Mouse (Mus musculus) limb, embryonic 14.5 days (tissue): ENCODE results near the gene Erbb3. TPM values are rescaled to one million over a fixed set of nuclear protein-coding genes. Genes with fewer than 3 reads are reported as not detected.
"Not testable (repeated sequence)": the region's sequence is repeated elsewhere in the genome, so short reads cannot be mapped to it uniquely, and the experiment has no call there.

Experiments
- ATAC-seq: fragments of 200-750 bp; cut with Nextera tagmentation; 2 replicates; pipeline ENCODE4 v1.8.0; 2017; ENCODE audit warnings: low read depth, moderate number of reproducible peaks, moderate TSS enrichment; ENCODE audit not compliant: low FRiP score
- DNase-seq: peaks from one replicate; pipeline ENCODE4 v3.0.0-alpha.2; 2015; ENCODE audit warnings: low spot score
- H3K27ac ChIP-seq: fragments of 300-500 bp; sonication (generic); replicated peaks from 2 replicates; pipeline ENCODE4 v1.5.1; 2014; ENCODE audit warnings: low read depth, mild to moderate bottlenecking, low read length, moderate library complexity, mixed read lengths
- H3K27me3 ChIP-seq: fragments of 300-500 bp; sonication (generic); 2 replicates; pipeline ENCODE4 v1.6.1; 2014; ENCODE audit warnings: low read length, mixed read lengths; ENCODE audit not compliant: control insufficient read depth, insufficient read depth
- H3K36me3 ChIP-seq: fragments of 300-500 bp; sonication (generic); 2 replicates; pipeline ENCODE4 v1.6.1; 2014; ENCODE audit warnings: mild to moderate bottlenecking, low read length, moderate library complexity, mixed read lengths; ENCODE audit not compliant: control insufficient read depth, insufficient read depth
- H3K4me1 ChIP-seq: fragments of 300-500 bp; sonication (generic); 2 replicates; pipeline ENCODE4 v1.6.1; 2014; ENCODE audit warnings: antibody characterized with exemption, low read length, mixed read lengths; ENCODE audit not compliant: control insufficient read depth, insufficient read depth
- H3K4me2 ChIP-seq: fragments of 300-500 bp; sonication (generic); replicated peaks from 2 replicates; pipeline ENCODE4 v1.6.1; 2014; ENCODE audit warnings: low read depth, mild to moderate bottlenecking, low read length, moderate library complexity; ENCODE audit not compliant: severe bottlenecking
- H3K4me3 ChIP-seq: fragments of 300-500 bp; sonication (generic); replicated peaks from 2 replicates; pipeline ENCODE4 v1.5.1; 2014; ENCODE audit warnings: low read length
- H3K9ac ChIP-seq: fragments of 300-500 bp; sonication (generic); 2 replicates; pipeline ENCODE4 v1.6.1; 2014; ENCODE audit warnings: mild to moderate bottlenecking, low read depth, low read length, moderate library complexity; ENCODE audit not compliant: severe bottlenecking
- H3K9me3 ChIP-seq: fragments of 300-500 bp; sonication (generic); 2 replicates; pipeline ENCODE4 v1.6.1; 2016; ENCODE audit warnings: low read length; ENCODE audit not compliant: control insufficient read depth
- POLR2A ChIP-seq: fragments of 200-500 bp; IDR thresholded peaks from 2 replicates; pipeline ENCODE4 v1.8.0; 2012; ENCODE audit warnings: inconsistent platforms, mild to moderate bottlenecking, moderate library complexity, borderline replicate concordance; ENCODE audit not compliant: insufficient read depth, insufficient read length; ENCODE audit errors: extremely low read depth
- WGBS: fragments of 180-500 bp; shearing (Covaris S2); extraction: QIAGEN DNeasy Blood & Tissue Kit; methylation state at CpG from one replicate; pipeline ENCODE4 v1.1.7; 2014; 5-methylcytosine and 5-hydroxymethylcytosine counted together
- polyA plus RNA-seq, 2 experiments: library from polyadenylated mRNA; depleted of rRNA in 1 of 2; stranded (reverse) in 1 of 2; unstranded in 1 of 2; fragments of >200 nt; fragmentation: Nextera tagmentation in 1 of 2; extraction: Ambion mirVana in 1 of 2; gene quantifications; 2 replicates each; pipeline versions ENCODE4 v1.2.1 to v1.2.3; 2012 to 2014

Gene Erbb3
- polyA plus RNA-seq, 2 experiments, result 18.2 to 21.1 TPM

- 81% methylated on average over 4 of the region's 4 CpGs for WGBS
- Histone ChIP-seq H3K27me3 (no peaks in the 10 kb centered on the region), H3K9me3 (no peaks in the 10 kb centered on the region), H3K36me3 (peaks cover 26% of the 10 kb centered on the region), H3K9ac (no peak overlapping the region), H3K27ac (no peak overlapping the region), H3K4me2 (no peak overlapping the region), H3K4me1 (0 out of 2 replicates have a peak, but pooled peaks cover 5% of the 10 kb centered on the region), H3K4me3 (no peak overlapping the region)
- ATAC-seq (no peak), DNase-seq (no peak)
- no peak for TF ChIP-seq POLR2A
Observed at GRCm38 (mm10) chr10:128622702-128623101, 33.2 kb upstream of the Erbb3 start.

GRCm38 (mm10) chr10:128621986-128622520 is 32.6 kb upstream of the Erbb3 start:
- Histone ChIP-seq H3K36me3 (peaks cover 26% of the 10 kb centered on the region), H3K27ac (no peak overlapping the region), H3K9ac (no peak overlapping the region), H3K27me3 (no peaks in the 10 kb centered on the region), H3K9me3 (no peaks in the 10 kb centered on the region), H3K4me3 (no peak overlapping the region), H3K4me2 (no peak overlapping the region), H3K4me1 (0 out of 2 replicates have a peak, but pooled peaks cover 5% of the 10 kb centered on the region)
- 67% methylated on average over 3 of the region's 3 CpGs for WGBS
- ATAC-seq (no peak), DNase-seq (no peak)
- no peak for TF ChIP-seq POLR2A

DNA sequence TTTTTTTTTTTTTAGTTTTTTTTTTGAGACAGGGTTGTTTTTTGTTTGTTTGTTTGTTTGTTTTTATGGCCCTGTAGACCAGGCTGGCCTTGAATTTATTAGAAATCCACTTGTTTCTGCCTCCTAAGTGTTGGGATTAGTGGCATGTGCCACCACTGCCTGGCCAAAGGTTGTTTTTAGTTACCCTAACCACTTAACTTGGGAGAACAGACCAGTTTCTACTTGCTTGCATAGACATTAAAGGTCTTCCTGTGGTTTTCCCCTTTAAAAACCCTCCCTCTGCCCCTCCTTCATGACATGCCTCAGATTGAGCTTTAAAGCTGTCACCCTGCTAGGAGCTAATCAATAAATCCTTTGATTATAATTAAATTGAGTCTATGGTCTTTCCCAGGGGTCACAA is 30.8 kb upstream of the Erbb3 start:
- Histone ChIP-seq H3K9me3 (no peaks in the 10 kb centered on the region), H3K9ac (no peak overlapping the region), H3K4me2 (no peak overlapping the region), H3K27me3 (no peaks in the 10 kb centered on the region), H3K27ac (no peak overlapping the region), H3K4me3 (no peak overlapping the region), H3K36me3 (peaks cover 25% of the 10 kb centered on the region), H3K4me1 (0 out of 2 replicates have a peak, but pooled peaks cover 2% of the 10 kb centered on the region)
- TF ChIP-seq POLR2A, result no peak
- ATAC-seq (no peak), DNase-seq (no peak)

DNA sequence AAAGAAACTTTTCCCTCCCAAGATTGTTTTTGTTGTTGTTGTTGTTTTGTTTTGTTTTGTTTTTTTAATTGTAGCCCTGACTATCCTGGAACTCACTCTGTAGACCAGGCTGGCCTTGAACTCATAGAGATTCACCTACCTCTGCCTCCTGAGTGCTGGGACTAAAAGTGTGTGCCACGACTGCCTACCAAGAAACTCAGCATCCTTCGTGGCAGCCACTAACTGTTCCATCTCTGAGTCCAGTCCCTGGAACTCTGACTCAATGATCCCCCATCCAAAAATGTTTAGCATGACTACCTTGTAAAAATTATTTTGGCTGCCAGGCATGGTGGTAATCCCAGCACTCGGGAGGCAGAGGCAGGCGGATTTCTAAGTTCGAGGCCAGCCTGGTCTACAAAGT is 29.7 kb upstream of the Erbb3 start:
- peaks cover 14% of the 10 kb centered on the region for H3K36me3 ChIP-seq
- DNase-seq, H3K4me1 ChIP-seq, H3K4me2 ChIP-seq, H3K9ac ChIP-seq, H3K27ac ChIP-seq, H3K9me3 ChIP-seq, ATAC-seq, H3K27me3 ChIP-seq, H3K4me3 ChIP-seq: not testable (repeated sequence)
- WGBS, result 88% methylated on average over 5 of the region's 5 CpGs

GRCm38 (mm10) chr10:128618570-128618969 is 29.1 kb upstream of the Erbb3 start:
- no peak for TF ChIP-seq POLR2A
- Histone ChIP-seq H3K27me3 (no peaks in the 10 kb centered on the region), H3K9me3 (no peaks in the 10 kb centered on the region), H3K4me3 (no peak overlapping the region), H3K36me3 (peaks cover 8% of the 10 kb centered on the region; the same call in 1 of the 2 replicates), H3K4me1 (no peaks in the 10 kb centered on the region), H3K9ac (no peak overlapping the region), H3K27ac (no peak overlapping the region), H3K4me2 (no peak overlapping the region)
- no peak for ATAC-seq
- no peak for DNase-seq
- WGBS, result 80% methylated on average over 1 of the region's 1 CpGs

GRCm38 (mm10) chr10:128615798-128616448 is 26.5 kb upstream of the Erbb3 start:
- H3K4me2 ChIP-seq, H3K9ac ChIP-seq, H3K4me3 ChIP-seq, H3K36me3 ChIP-seq, H3K27ac ChIP-seq, DNase-seq, H3K27me3 ChIP-seq, H3K9me3 ChIP-seq, H3K4me1 ChIP-seq, ATAC-seq: not testable (repeated sequence)
- WGBS, result 86% methylated on average over 6 of the region's 7 CpGs
